Mouse (Mus musculus) testis, adult 2 months (tissue): ENCODE measurements around the gene Vangl1. TPM values are rescaled to one million over a fixed set of nuclear protein-coding genes. Genes with fewer than 3 reads are reported as not detected.
"Not testable (repeated sequence)": the region's sequence is repeated elsewhere in the genome, so short reads cannot be mapped to it uniquely, and the experiment has no call there.

ENCODE experiments used
- H3K27ac ChIP-seq: fragments of 200-500 bp; 2 replicates; pipeline ENCODE4 v1.5.1; 2012; ENCODE audit warnings: low read depth, low read length; ENCODE audit not compliant: control insufficient read depth, insufficient read depth
- H3K27me3 ChIP-seq: fragments of 200-500 bp; 2 replicates; pipeline ENCODE4 v1.6.1; 2012; ENCODE audit warnings: mild to moderate bottlenecking, low read length, moderate library complexity; ENCODE audit not compliant: control insufficient read depth, insufficient read depth
- H3K36me3 ChIP-seq: fragments of 200-500 bp; 2 replicates; pipeline ENCODE4 v1.6.1; 2012; ENCODE audit warnings: mild to moderate bottlenecking, low read length; ENCODE audit not compliant: control insufficient read depth, insufficient read depth
- H3K4me1 ChIP-seq: fragments of 200-500 bp; 2 replicates; pipeline ENCODE4 v1.6.1; 2012; ENCODE audit warnings: low read length; ENCODE audit not compliant: control insufficient read depth, insufficient read depth
- H3K4me3 ChIP-seq: fragments of 200-500 bp; 2 replicates; pipeline ENCODE4 v1.5.1; 2012; ENCODE audit warnings: low read depth, mild to moderate bottlenecking, low read length, moderate library complexity, mixed read lengths; ENCODE audit not compliant: control insufficient read depth
- CTCF ChIP-seq: fragments of 200-500 bp; IDR thresholded peaks from 2 replicates; pipeline ENCODE4 v1.5.1; 2012; ENCODE audit warnings: low read depth, mild to moderate bottlenecking, inconsistent platforms, low read length, moderate library complexity; ENCODE audit not compliant: control insufficient read depth, insufficient read depth, insufficient replicate concordance
- POLR2A ChIP-seq: fragments of 200-500 bp; IDR thresholded peaks from 2 replicates; pipeline ENCODE4 v1.6.1; 2012; ENCODE audit warnings: low read depth, mild to moderate bottlenecking, inconsistent platforms, low read length, moderate library complexity; ENCODE audit not compliant: control insufficient read depth
- polyA plus RNA-seq: library from polyadenylated mRNA; depleted of rRNA; stranded (reverse); fragments of >200 nt; gene quantifications from 2 replicates; pipeline ENCODE4 v1.2.3, GENCODE M21; 2012

Gene Vangl1
- polyA plus RNA-seq, 1 experiment, result 1.3 TPM

- TF ChIP-seq POLR2A (no peak), CTCF (peak; percentile 97)
- Histone ChIP-seq H3K27me3 (no peaks in the 10 kb centered on the region), H3K36me3 (no peaks in the 10 kb centered on the region), H3K4me1 (peaks cover 6% of the 10 kb centered on the region), H3K4me3 (no peak overlapping the region), H3K27ac (no peak overlapping the region)
Measured at GRCm38 (mm10) chr3:102210775-102211174, 6.3 kb upstream of the Vangl1 start.

- H3K36me3 ChIP-seq, result no peaks in the 10 kb centered on the region
- H3K27ac ChIP-seq, result no peak overlapping the region
- TF ChIP-seq CTCF, result no peak
- no peak for TF ChIP-seq POLR2A
- H3K4me1 ChIP-seq, result peaks cover 13% of the 10 kb centered on the region
- H3K4me3 ChIP-seq, result no peak overlapping the region
- no peaks in the 10 kb centered on the region for H3K27me3 ChIP-seq
Measured at GRCm38 (mm10) chr3:102208861-102209260, 4.4 kb upstream of the Vangl1 start.

- Histone ChIP-seq H3K27ac (no peak overlapping the region), H3K4me3 (no peak overlapping the region), H3K36me3 (no peaks in the 10 kb centered on the region), H3K4me1 (peaks cover 12% of the 10 kb centered on the region), H3K27me3 (no peaks in the 10 kb centered on the region)
- TF ChIP-seq POLR2A (no peak), CTCF (no peak)
Measured at GRCm38 (mm10) chr3:102205458-102205830, 951 bp upstream of the Vangl1 start.

- not testable (repeated sequence) for H3K27me3 ChIP-seq, H3K36me3 ChIP-seq, H3K27ac ChIP-seq
- peak overlapping the region; percentile 80 for H3K4me3 ChIP-seq
- H3K4me1 ChIP-seq, result peaks cover 12% of the 10 kb centered on the region
Measured at GRCm38 (mm10) chr3:102204734-102205457, 403 bp upstream of the Vangl1 start.

GRCm38 (mm10) chr3:102203131-102203530 is 1.4 kb downstream of the Vangl1 start:
- H3K36me3 ChIP-seq, result no peaks in the 10 kb centered on the region
- H3K4me1 ChIP-seq, result peaks cover 12% of the 10 kb centered on the region
- no peaks in the 10 kb centered on the region for H3K27me3 ChIP-seq
- TF ChIP-seq POLR2A (no peak), CTCF (no peak)
- H3K27ac ChIP-seq, result no peak overlapping the region
- H3K4me3 ChIP-seq, result no peak overlapping the region; the same call in 1 of the 2 replicates

GRCm38 (mm10) chr3:102199991-102200390 is 4.5 kb downstream of the Vangl1 start:
- H3K4me1 ChIP-seq, result peaks cover 12% of the 10 kb centered on the region
- no peaks in the 10 kb centered on the region for H3K27me3 ChIP-seq
- no peaks in the 10 kb centered on the region for H3K36me3 ChIP-seq
- no peak overlapping the region for H3K27ac ChIP-seq
- H3K4me3 ChIP-seq, result no peak overlapping the region
- TF ChIP-seq POLR2A, result no peak
- no peak for TF ChIP-seq CTCF

- no peak overlapping the region for H3K4me3 ChIP-seq
- no peaks in the 10 kb centered on the region for H3K36me3 ChIP-seq
- peaks cover 9% of the 10 kb centered on the region for H3K4me1 ChIP-seq
- TF ChIP-seq CTCF, result no peak
- no peak for TF ChIP-seq POLR2A
- H3K27ac ChIP-seq, result no peak overlapping the region
- no peaks in the 10 kb centered on the region for H3K27me3 ChIP-seq
Measured at GRCm38 (mm10) chr3:102199226-102199625, 5.3 kb downstream of the Vangl1 start.

- Histone ChIP-seq H3K27me3 (no peaks in the 10 kb centered on the region), H3K27ac (no peak overlapping the region), H3K4me1 (peaks cover 1% of the 10 kb centered on the region), H3K4me3 (no peak overlapping the region), H3K36me3 (no peaks in the 10 kb centered on the region)
- no peak for TF ChIP-seq POLR2A
Measured at GRCm38 (mm10) chr3:102198446-102198845, 6.0 kb downstream of the Vangl1 start.
